Mouse (Mus musculus) cerebellum, adult 2 months (tissue): ENCODE results near the gene Rars.

Experiments used
- CTCF ChIP-seq: fragments of 200-500 bp; IDR thresholded peaks from 2 replicates; pipeline ENCODE4 v1.5.1; 2011; ENCODE audit warnings: low read depth, mild to moderate bottlenecking, control low read depth, low read length, moderate library complexity, borderline replicate concordance; ENCODE audit not compliant: insufficient read depth
- POLR2A ChIP-seq: fragments of 200-500 bp; IDR thresholded peaks from 2 replicates; pipeline ENCODE4 v1.6.1; 2011; ENCODE audit warnings: low read length, control low read depth, borderline replicate concordance; ENCODE audit not compliant: insufficient read depth

- TF ChIP-seq CTCF (no peak), POLR2A (no peak)
These were observed 73.7 kb downstream of the Rars start for GRCm38 (mm10) chr11:35760627-35761003.
